In the genomic region with DNA sequence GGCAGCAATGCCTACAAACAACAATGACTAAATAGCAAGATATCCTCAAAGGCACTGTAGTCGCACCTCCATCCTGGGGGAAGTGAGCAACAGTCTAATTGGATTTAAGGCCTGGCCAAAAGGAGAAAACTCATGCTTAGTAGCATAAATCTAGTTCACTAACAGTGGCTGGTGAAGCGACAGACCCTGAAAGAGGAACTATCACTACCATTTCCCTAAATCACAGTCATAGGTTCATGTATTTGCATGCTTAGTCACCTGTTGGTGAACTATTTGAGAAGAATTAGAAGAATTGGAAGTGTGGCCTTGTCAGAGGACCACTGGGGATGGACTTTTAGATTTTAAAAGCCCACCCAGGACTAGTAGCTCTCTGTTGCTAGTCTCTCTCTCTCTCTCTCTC, we compare ENCODE assay signal across 28 mouse cellular contexts.
"Had no signal": no experiment of that assay in that cellular context is flagged by ENCODE, and none has a peak within 500 bp of the region (broad histone marks: within the 10 kb centered on the region; RNA-seq: fewer than 3 reads in every experiment).

No protein-coding gene starts in this region.

- H3K36me3 ChIP-seq: heart, embryonic 13.5 days; heart, embryonic 15.5 days; hindbrain, embryonic 10.5 days; hindbrain, embryonic 12.5 days; intestine, embryonic 15.5 days; limb, embryonic 10.5 days; limb, embryonic 12.5 days; liver, embryonic 13.5 days had no signal

- H3K9me3 ChIP-seq: heart, embryonic 13.5 days; heart, embryonic 15.5 days; hindbrain, embryonic 10.5 days; hindbrain, embryonic 12.5 days; intestine, embryonic 15.5 days; limb, embryonic 10.5 days; limb, embryonic 12.5 days; liver, embryonic 13.5 days had no signal

- H3K27me3 ChIP-seq: heart, embryonic 13.5 days; heart, embryonic 15.5 days; hindbrain, embryonic 12.5 days; intestine, embryonic 15.5 days; limb, embryonic 12.5 days; liver, embryonic 13.5 days had no signal

- DNase-seq: gastrocnemius, adult 2 months; gastrocnemius, postnatal 10 days; gastrocnemius, postnatal 25 days; heart, adult 11 months; heart, adult 2 months; heart, postnatal 4 days; kidney, adult 18-20 months; kidney, adult 8-10 months; kidney, postnatal 10 days; kidney, postnatal 25 days; kidney, postnatal 4 days; liver; liver, embryonic 13.5 days had no signal

- H3K4me1 ChIP-seq: heart, embryonic 13.5 days; heart, embryonic 15.5 days; intestine, embryonic 15.5 days; limb, embryonic 10.5 days; limb, embryonic 12.5 days; liver, embryonic 13.5 days had no signal

- H3K4me3 ChIP-seq: gastrocnemius, adult 2 months; heart, adult 2 months; heart, embryonic 13.5 days; heart, embryonic 15.5 days; hindbrain, embryonic 10.5 days; hindbrain, embryonic 12.5 days; intestine, embryonic 15.5 days; layer of hippocampus, adult 2 months; left cerebral cortex, adult 2 months; limb, embryonic 10.5 days; limb, embryonic 12.5 days; liver, embryonic 13.5 days had no signal

- H3K9ac ChIP-seq: heart, embryonic 13.5 days; heart, embryonic 15.5 days; hindbrain, embryonic 12.5 days; hindbrain, embryonic 14.5 days; intestine, embryonic 15.5 days; limb, embryonic 12.5 days; liver, embryonic 13.5 days had no signal

- H3K4me2 ChIP-seq: heart, embryonic 11.5 days; heart, embryonic 13.5 days; heart, embryonic 15.5 days; hindbrain, embryonic 12.5 days; hindbrain, embryonic 14.5 days; intestine, embryonic 15.5 days; limb, embryonic 12.5 days; liver, embryonic 11.5 days; liver, embryonic 13.5 days had no signal

- H3K27ac ChIP-seq: gastrocnemius, adult 2 months; heart, adult 2 months; heart, embryonic 13.5 days; heart, embryonic 15.5 days; hindbrain, embryonic 10.5 days; hindbrain, embryonic 12.5 days; hindbrain, embryonic 14.5 days; intestine, embryonic 15.5 days; layer of hippocampus, adult 2 months; left cerebral cortex, adult 2 months; limb, embryonic 10.5 days; limb, embryonic 12.5 days; liver, embryonic 13.5 days had no signal

- ATAC-seq: hindbrain, embryonic 16.5 days; inflammation-experienced regulatory T-cells, adult 6 months; intestine, embryonic 15.5 days; intestine, postnatal 0 days had no signal
